In genomic region chr16:91362616-91363272, GRCm38 (mm10) we compare ENCODE assay signal across 9 mouse cellular contexts. TPM values are rescaled to one million over a fixed set of nuclear protein-coding genes. Genes with fewer than 3 reads are reported as not detected.
A peak's percentile ranks its signal among the peaks of the same experiment; 100 is the strongest.
DNase-seq lines count a peak whose midpoint lies in the region; TF ChIP-seq lines count a peak whose summit lies in the region.
"Had no signal": no experiment of that assay in that cellular context is flagged by ENCODE, and none has a peak within 500 bp of the region (broad histone marks: within the 10 kb centered on the region; RNA-seq: fewer than 3 reads in every experiment).

No protein-coding gene starts in this region.

- no peak for TF ChIP-seq EP300 in heart, adult 2 months (IDR thresholded peaks at IDR 0.05; ENCODE audit: insufficient read depth, low read depth, low read length)

- 25% methylated on average over 12 of the region's 12 CpGs for WGBS in heart, adult 2 months
- 83% methylated on average over 12 of the region's 12 CpGs for WGBS in midbrain, embryonic 10.5 days

- no peak for TF ChIP-seq CTCF in heart, adult 2 months (IDR thresholded peaks at IDR 0.05)

- H3K79me2 ChIP-seq in heart, adult 2 months (replicated peaks; ENCODE audit: control insufficient read depth, insufficient read depth, low read length), result no peaks in the 10 kb centered on the region

- TF ChIP-seq POLR2A in heart, adult 2 months (IDR thresholded peaks at IDR 0.05; ENCODE audit: insufficient read depth, low read depth, low read length), result no peak

- peaks cover 9% of the 10 kb centered on the region for H3K4me1 ChIP-seq in heart, adult 2 months (ENCODE audit: control insufficient read depth, insufficient read depth, low read length)
- H3K4me1 ChIP-seq in midbrain, embryonic 10.5 days, result peaks cover 8% of the 10 kb centered on the region

- H3K4me3 ChIP-seq in heart, adult 2 months, result peak overlapping the region; percentile 9; the same call in 1 of the 2 replicates
- H3K4me3 ChIP-seq in midbrain, embryonic 10.5 days, result no peak overlapping the region

- peak; percentile 38 for DNase-seq in retina, postnatal 1 day
- no peak for DNase-seq in retina, embryonic 14.5 days (ENCODE audit: low spot score)
- DNase-seq in heart, adult 2 months, result peak; percentile 83 to 86
- DNase-seq in kidney, postnatal 10 days, result peak; percentile 87
- peak; percentile 60 for DNase-seq in ovary, postnatal 36 days (ENCODE audit: low spot score)
- DNase-seq in frontal cortex, postnatal 10 days (ENCODE audit: low spot score in 2 of 2), result no peak
- no peak for DNase-seq in spleen, postnatal 10 days (ENCODE audit: low spot score in 2 of 2)
- no peak for DNase-seq in midbrain, embryonic 10.5 days (ENCODE audit: low spot score)

- intact Hi-C loops in heart, adult 2 months (cut with DNase I), result loop anchor here (1.0 to 10.0 kb wide), 4 partner anchors 23 to 282 kb away; partner anchors contain the start of genes Gart, Ifnar1, Il10rb and Son

- H3K27me3 ChIP-seq in heart, adult 2 months (ENCODE audit: control insufficient read depth, insufficient read depth, low read length), result no peaks in the 10 kb centered on the region
- no peaks in the 10 kb centered on the region for H3K27me3 ChIP-seq in midbrain, embryonic 10.5 days (ENCODE audit: low read depth, poor library complexity, severe bottlenecking)

- peak overlapping the region; percentile 28 for H3K9ac ChIP-seq in heart, adult 2 months (ENCODE audit: low read depth, low read length)

- no peaks in the 10 kb centered on the region; the same call in 1 of the 2 replicates for H3K36me3 ChIP-seq in heart, adult 2 months (ENCODE audit: control insufficient read depth, insufficient read depth, low read length)
- no peaks in the 10 kb centered on the region for H3K36me3 ChIP-seq in midbrain, embryonic 10.5 days

- H3K9me3 ChIP-seq in midbrain, embryonic 10.5 days (replicated peaks), result no peaks in the 10 kb centered on the region

- peak overlapping the region; percentile 89 for H3K27ac ChIP-seq in heart, adult 2 months
- H3K27ac ChIP-seq in midbrain, embryonic 10.5 days (replicated peaks), result no peak overlapping the region

RNA-seq across cellular contexts. Expression of gene Ifnar2, which starts 9.8 kb away (rescaled TPM):
- total RNA-seq in heart, adult 2 months (2021), result 10 to 100 TPM; 31.2 to 36.0 TPM
- 39.9 and 51.6 TPM in 2 replicates for polyA plus RNA-seq in heart, adult 2 months (2012; rRNA removed)
- 26.0 and 27.9 TPM in 2 replicates for polyA plus RNA-seq in midbrain, embryonic 10.5 days (2016; fragmentation: Nextera tagmentation; extraction: Ambion mirVana)

RNA-seq across cellular contexts. Expression of gene Gm21970, which starts 28.8 kb away (rescaled TPM):
- total RNA-seq in heart, adult 2 months (2021), result not detected
- not detected in 2 replicates for polyA plus RNA-seq in heart, adult 2 months (2012; rRNA removed)
- not detected in 2 replicates for polyA plus RNA-seq in midbrain, embryonic 10.5 days (2016; fragmentation: Nextera tagmentation; extraction: Ambion mirVana)
- polyA plus RNA-seq: testis, adult 2 months had no signal

RNA-seq across cellular contexts. Expression of gene Il10rb, which starts 43.2 kb away (rescaled TPM):
- 100 to 1,000 TPM in 1 of 2 experiments, 10 to 100 TPM in 1; 98.2 to 122 TPM for total RNA-seq in heart, adult 2 months (2021)
- polyA plus RNA-seq in heart, adult 2 months (2012; rRNA removed), result 136 and 182 TPM in 2 replicates
- 6.9 and 8.9 TPM in 2 replicates for polyA plus RNA-seq in midbrain, embryonic 10.5 days (2016; fragmentation: Nextera tagmentation; extraction: Ambion mirVana)

Comparison
In these comparisons a context has a peak if more than half of its experiments do, and no peak if none do; other contexts are left out.
1. DNase-seq: peak in retina, postnatal 1 day (single experiment), heart, adult 2 months (2 of 2), kidney, postnatal 10 days (single experiment) and ovary, postnatal 36 days (single experiment); none in retina, embryonic 14.5 days (single experiment), frontal cortex, postnatal 10 days (0 of 2), spleen, postnatal 10 days (0 of 2) and midbrain, embryonic 10.5 days (single experiment).
2. RNA of gene Il10rb, which starts 43.2 kb away (polyA plus RNA-seq): 136 to 182 TPM in heart, adult 2 months; 6.9 to 8.9 TPM in midbrain, embryonic 10.5 days; every median in the first group is over 10 times any median in the second.